Mouse (Mus musculus): ENCODE results near the gene C030005K15Rik.

DNA sequence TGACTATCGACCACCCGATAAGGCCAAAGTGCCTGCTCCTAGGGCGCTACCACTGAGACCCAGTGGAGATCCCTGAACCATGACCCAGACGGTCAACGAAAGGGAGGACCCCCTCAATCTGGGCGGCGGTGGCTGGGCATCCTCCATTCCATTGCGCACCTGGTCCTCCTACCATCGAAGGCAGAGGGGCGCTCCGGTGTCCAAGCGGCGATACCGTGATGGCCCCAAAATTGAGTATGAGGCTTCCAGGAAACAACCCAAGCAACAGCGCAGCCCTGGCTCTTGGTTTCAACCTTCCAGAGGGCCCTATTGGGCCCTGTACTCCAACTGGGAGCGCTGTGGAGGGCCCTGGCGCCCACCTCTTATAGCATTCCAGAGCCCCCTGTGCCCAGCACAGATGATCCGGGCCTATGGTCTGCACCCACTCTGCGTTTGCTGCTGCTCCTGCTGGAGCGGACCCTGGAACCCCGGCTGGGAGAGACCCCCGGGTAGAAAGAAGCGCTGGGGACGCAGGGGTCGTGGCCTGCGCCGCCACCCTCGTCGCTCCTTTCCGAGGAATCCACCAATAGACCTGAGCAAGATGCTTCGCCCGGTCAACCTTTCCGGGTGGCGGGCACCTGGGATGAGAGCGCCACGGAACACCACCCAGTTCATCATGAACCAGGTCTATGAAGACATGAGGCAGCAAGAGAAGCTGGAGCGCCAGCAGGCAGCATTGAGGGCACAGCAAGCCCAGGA, 33.0 kb downstream of the C030005K15Rik start:
- no peak for TF ChIP-seq POLR2A (IDR thresholded peaks at IDR 0.05; ENCODE audit: low read depth, low read length)
- TF ChIP-seq CTCF (IDR thresholded peaks at IDR 0.05; ENCODE audit: borderline replicate concordance, insufficient read depth, low read length) = no peak

Measured in embryonic fibroblast, embryonic 13.5 days (primary cell).